Mouse (Mus musculus) C2C12 (cell line): Measurements from ENCODE around the gene Sar1b.

Experiments used
- CTCF ChIP-seq: IDR thresholded peaks from one replicate; pipeline ENCODE4 v1.5.1; 2011; ENCODE audit not compliant: control insufficient read depth, insufficient read depth, insufficient read length
- MAX ChIP-seq: IDR thresholded peaks from one replicate; pipeline ENCODE4 v1.6.1; 2011; ENCODE audit warnings: mild to moderate bottlenecking, control low read depth
- USF1 ChIP-seq: IDR thresholded peaks from one replicate; pipeline ENCODE4 v1.6.1; 2011; ENCODE audit warnings: low read depth, mild to moderate bottlenecking, control low read depth, moderate library complexity

DNA sequence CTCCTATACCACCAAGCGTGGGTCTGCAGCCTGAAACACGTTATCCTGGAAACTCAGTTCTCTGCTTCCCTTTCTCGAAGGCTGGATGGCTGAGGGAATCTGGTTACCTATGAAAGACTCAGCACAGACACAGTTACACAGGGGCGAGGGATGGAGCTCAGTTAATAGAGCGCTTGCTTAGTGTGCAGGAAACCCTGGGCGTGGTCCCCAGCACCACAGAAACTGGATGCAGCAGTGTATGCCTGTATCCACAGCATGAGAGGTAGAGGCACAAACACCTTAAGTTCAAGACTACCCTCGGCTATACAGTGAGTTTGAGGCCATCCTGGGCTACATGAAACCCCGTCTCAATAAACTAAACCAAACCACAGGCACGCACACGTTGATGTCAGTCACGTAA, 76.5 kb downstream of the Sar1b start:
- TF ChIP-seq MAX (no peak), CTCF (no peak), USF1 (no peak)
